Mouse (Mus musculus) embryonic facial prominence, embryonic 12.5 days (tissue): Measurements from ENCODE around the gene Kank1. TPM values are rescaled to one million over a fixed set of nuclear protein-coding genes. Genes with fewer than 3 reads are reported as not detected.

Experiments used
- ATAC-seq: fragments of 200-750 bp; cut with Nextera tagmentation; 2 replicates; pipeline ENCODE4 v1.8.0; 2017; ENCODE audit not compliant: insufficient number of reproducible peaks, insufficient read depth, low FRiP score, low TSS enrichment
- H3K27ac ChIP-seq: fragments of 300-500 bp; sonication (generic); 2 replicates; pipeline ENCODE4 v1.5.1; 2016; ENCODE audit warnings: mild to moderate bottlenecking
- H3K27me3 ChIP-seq: fragments of 300-500 bp; sonication (generic); 2 replicates; pipeline ENCODE4 v1.6.1; 2016; ENCODE audit warnings: mild to moderate bottlenecking, moderate library complexity
- H3K36me3 ChIP-seq: fragments of 300-500 bp; sonication (generic); 2 replicates; pipeline ENCODE4 v1.6.1; 2016; ENCODE audit warnings: mild to moderate bottlenecking
- H3K4me1 ChIP-seq: fragments of 300-500 bp; sonication (generic); 2 replicates; pipeline ENCODE4 v1.6.1; 2016
- H3K4me2 ChIP-seq: fragments of 300-500 bp; sonication (generic); replicated peaks from 2 replicates; pipeline ENCODE4 v1.6.1; 2016; ENCODE audit warnings: mild to moderate bottlenecking, moderate library complexity
- H3K4me3 ChIP-seq: fragments of 300-500 bp; sonication (generic); 2 replicates; pipeline ENCODE4 v1.5.1; 2016; ENCODE audit warnings: mild to moderate bottlenecking
- H3K9ac ChIP-seq: fragments of 300-500 bp; sonication (generic); 2 replicates; pipeline ENCODE4 v1.6.1; 2016; ENCODE audit warnings: mild to moderate bottlenecking, moderate library complexity
- H3K9me3 ChIP-seq: fragments of 300-500 bp; sonication (generic); 2 replicates; pipeline ENCODE4 v1.6.1; 2016; ENCODE audit warnings: mild to moderate bottlenecking, moderate library complexity
- WGBS: fragments of 180-500 bp; shearing (Covaris S2); methylation state at CpG from one replicate; pipeline ENCODE4 v1.1.7; 2016; 5-methylcytosine and 5-hydroxymethylcytosine counted together
- polyA plus RNA-seq: library from polyadenylated mRNA; unstranded; fragments of >200 nt; fragmentation: Nextera tagmentation; extraction: Ambion mirVana; gene quantifications from 2 replicates; pipeline ENCODE4 v1.2.1, GENCODE M21; 2016

Kank1 gene
- polyA plus RNA-seq, 1 experiment from 2014 or later: 27.6 TPM

- WGBS: 66% methylated on average over 7 of the region's 7 CpGs
Measured at GRCm38 (mm10) chr19:25324265-25324664, 87.5 kb downstream of the Kank1 start.

GRCm38 (mm10) chr19:25325113-25326001 is 88.6 kb downstream of the Kank1 start:
- Histone ChIP-seq H3K4me2 (no peak overlapping the region), H3K4me1 (peaks cover 4% of the 10 kb centered on the region; the same call in 1 of the 2 replicates), H3K27me3 (no peaks in the 10 kb centered on the region), H3K9me3 (no peaks in the 10 kb centered on the region), H3K27ac (no peak overlapping the region), H3K4me3 (no peak overlapping the region), H3K9ac (no peak overlapping the region), H3K36me3 (no peaks in the 10 kb centered on the region)
- WGBS: 60% methylated on average over 9 of the region's 9 CpGs
- no peak for ATAC-seq

More at GRCm38 (mm10) chr19:25324265-25324664, 87.5 kb downstream of the Kank1 start:
- Histone ChIP-seq H3K4me3 (no peak overlapping the region), H3K27me3 (no peaks in the 10 kb centered on the region), H3K4me1 (peaks cover 4% of the 10 kb centered on the region; the same call in 1 of the 2 replicates), H3K36me3 (no peaks in the 10 kb centered on the region), H3K9ac (no peak overlapping the region), H3K9me3 (no peaks in the 10 kb centered on the region), H3K27ac (no peak overlapping the region), H3K4me2 (no peak overlapping the region)
- no peak for ATAC-seq

DNA sequence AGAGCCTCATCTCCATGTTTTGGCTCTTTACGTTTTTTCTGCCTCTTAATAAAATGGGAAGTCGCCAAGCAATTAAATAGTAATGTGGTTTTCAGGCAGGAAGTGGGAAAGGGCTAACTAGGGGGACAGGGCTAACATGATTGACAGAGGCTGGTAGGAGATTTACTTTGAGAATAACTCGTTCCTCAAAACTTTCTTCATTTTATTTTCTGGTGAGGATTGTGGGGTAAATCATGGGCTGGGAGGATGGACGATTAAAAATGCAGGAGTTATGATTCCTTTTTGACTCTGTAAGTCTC is 89.2 kb downstream of the Kank1 start:
- Histone ChIP-seq H3K9ac (no peak overlapping the region), H3K4me2 (no peak overlapping the region), H3K4me1 (peaks cover 4% of the 10 kb centered on the region; the same call in 1 of the 2 replicates), H3K36me3 (no peaks in the 10 kb centered on the region), H3K4me3 (no peak overlapping the region), H3K9me3 (no peaks in the 10 kb centered on the region), H3K27me3 (no peaks in the 10 kb centered on the region), H3K27ac (no peak overlapping the region)
- WGBS: 65% methylated on average over 4 of the region's 4 CpGs
- ATAC-seq: no peak

GRCm38 (mm10) chr19:25327633-25328032 is 90.9 kb downstream of the Kank1 start:
- H3K4me3 ChIP-seq: no peak overlapping the region
- no peak for ATAC-seq
- peaks cover 4% of the 10 kb centered on the region; the same call in 1 of the 2 replicates for H3K4me1 ChIP-seq
- no peak overlapping the region for H3K4me2 ChIP-seq
- no peaks in the 10 kb centered on the region for H3K27me3 ChIP-seq
- H3K9me3 ChIP-seq: no peaks in the 10 kb centered on the region
- no peaks in the 10 kb centered on the region for H3K36me3 ChIP-seq
- 68% methylated on average over 6 of the region's 6 CpGs for WGBS
- H3K9ac ChIP-seq: no peak overlapping the region
- no peak overlapping the region for H3K27ac ChIP-seq

DNA sequence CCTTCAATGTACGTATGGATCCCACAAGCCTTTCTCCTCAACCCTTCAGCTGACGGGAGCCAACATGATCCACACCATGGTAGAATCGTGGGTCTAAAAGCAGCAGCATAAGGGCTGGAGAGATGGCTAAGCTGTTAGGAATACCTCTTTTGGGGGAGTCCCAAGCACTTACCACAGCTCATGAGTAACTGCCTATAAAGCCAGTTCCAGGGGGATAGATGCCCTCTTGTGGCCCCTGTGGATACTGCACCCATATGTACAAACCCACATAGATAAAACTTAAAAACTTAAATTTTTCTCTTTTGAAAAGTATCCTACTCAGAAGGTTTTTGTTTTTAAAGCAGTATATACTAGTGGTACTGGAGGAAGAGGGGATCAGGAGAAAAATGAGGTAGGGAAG is 97.6 kb downstream of the Kank1 start:
- Histone ChIP-seq H3K27me3 (no peaks in the 10 kb centered on the region), H3K9me3 (no peaks in the 10 kb centered on the region), H3K27ac (no peak overlapping the region), H3K4me2 (no peak overlapping the region), H3K36me3 (no peaks in the 10 kb centered on the region), H3K4me3 (no peak overlapping the region), H3K4me1 (no peaks in the 10 kb centered on the region), H3K9ac (no peak overlapping the region)
- no peak for ATAC-seq
- 56% methylated on average over 3 of the region's 3 CpGs for WGBS

GRCm38 (mm10) chr19:25336731-25337130 is 100.0 kb downstream of the Kank1 start:
- no peaks in the 10 kb centered on the region for H3K36me3 ChIP-seq
- WGBS: 87% methylated on average over 8 of the region's 8 CpGs
- no peak overlapping the region for H3K4me3 ChIP-seq
- H3K27ac ChIP-seq: no peak overlapping the region
- no peak for ATAC-seq
- H3K27me3 ChIP-seq: no peaks in the 10 kb centered on the region
- no peaks in the 10 kb centered on the region for H3K9me3 ChIP-seq
- no peaks in the 10 kb centered on the region for H3K4me1 ChIP-seq
- no peak overlapping the region for H3K9ac ChIP-seq
- H3K4me2 ChIP-seq: no peak overlapping the region

DNA sequence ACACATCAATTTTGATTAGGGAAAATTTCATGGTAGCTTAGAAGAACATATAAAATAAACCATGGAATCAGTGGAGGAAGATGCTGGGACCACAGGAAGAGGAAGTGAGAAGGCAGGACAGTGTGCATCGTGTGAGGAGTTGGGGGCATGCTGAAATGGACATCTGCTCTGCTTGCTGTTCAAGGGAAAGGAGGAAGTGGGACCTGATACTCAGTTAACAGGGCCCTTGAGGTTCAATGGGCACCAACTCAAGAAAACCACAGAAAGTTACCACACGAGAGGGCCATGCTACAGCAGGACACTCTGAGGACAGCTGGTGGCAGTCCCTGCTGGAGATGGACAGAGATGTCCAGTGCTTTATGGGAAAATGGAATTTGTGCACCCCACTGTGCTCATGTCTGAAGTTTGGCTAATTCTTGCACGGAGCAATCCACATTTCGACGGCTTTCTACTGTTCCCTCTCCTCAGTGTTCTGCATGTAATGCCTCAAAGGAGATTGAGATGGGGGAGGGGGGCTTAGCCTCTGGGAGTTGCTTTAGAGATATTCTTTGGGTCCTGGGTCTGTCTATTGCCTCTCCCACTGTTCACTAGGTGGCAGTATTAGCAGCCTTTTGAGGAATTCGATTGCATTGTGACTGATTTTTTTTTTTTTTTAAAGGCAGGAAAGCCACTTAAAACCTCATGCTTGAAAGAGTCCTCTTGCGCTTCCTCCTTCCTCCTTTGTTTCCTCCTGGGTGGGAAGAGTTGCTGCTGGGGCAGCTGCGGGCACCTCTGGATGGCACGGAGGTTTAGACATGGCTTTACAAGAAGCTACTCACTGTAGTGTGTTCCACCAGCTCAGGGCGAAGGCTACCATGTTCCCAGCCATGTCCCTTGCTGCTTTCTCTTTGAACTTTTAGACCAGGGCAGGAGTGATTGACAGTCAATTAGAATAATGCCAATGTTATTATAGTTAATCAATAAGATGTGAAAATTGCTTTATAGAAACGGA is 104.2 kb downstream of the Kank1 start:
- no peak overlapping the region for H3K4me2 ChIP-seq
- H3K4me1 ChIP-seq: 0 out of 2 replicates have a peak, but pooled peaks cover 7% of the 10 kb centered on the region
- H3K36me3 ChIP-seq: no peaks in the 10 kb centered on the region
- WGBS: 49% methylated on average over 11 of the region's 11 CpGs
- no peak overlapping the region for H3K27ac ChIP-seq
- H3K27me3 ChIP-seq: no peaks in the 10 kb centered on the region
- H3K9me3 ChIP-seq: no peaks in the 10 kb centered on the region
- ATAC-seq: peak; percentile 56; the same call in 1 of the 2 replicates
- H3K4me3 ChIP-seq: no peak overlapping the region
- H3K9ac ChIP-seq: no peak overlapping the region

GRCm38 (mm10) chr19:25342026-25342425 is 105.3 kb downstream of the Kank1 start:
- WGBS: 87% methylated on average over 5 of the region's 5 CpGs
- H3K4me2 ChIP-seq: no peak overlapping the region
- no peak overlapping the region for H3K27ac ChIP-seq
- ATAC-seq: no peak
- H3K9ac ChIP-seq: no peak overlapping the region
- H3K4me3 ChIP-seq: no peak overlapping the region
- H3K27me3 ChIP-seq: no peaks in the 10 kb centered on the region
- no peaks in the 10 kb centered on the region for H3K36me3 ChIP-seq
- no peaks in the 10 kb centered on the region for H3K9me3 ChIP-seq
- H3K4me1 ChIP-seq: 0 out of 2 replicates have a peak, but pooled peaks cover 7% of the 10 kb centered on the region

- no peak overlapping the region for H3K4me2 ChIP-seq
- no peaks in the 10 kb centered on the region for H3K36me3 ChIP-seq
- WGBS: 72% methylated on average over 16 of the region's 16 CpGs
- ATAC-seq: no peak
- 0 out of 2 replicates have a peak, but pooled peaks cover 7% of the 10 kb centered on the region for H3K4me1 ChIP-seq
- no peaks in the 10 kb centered on the region for H3K9me3 ChIP-seq
- H3K27me3 ChIP-seq: no peaks in the 10 kb centered on the region
- H3K27ac ChIP-seq: no peak overlapping the region
- no peak overlapping the region for H3K9ac ChIP-seq
- no peak overlapping the region for H3K4me3 ChIP-seq
Measured at GRCm38 (mm10) chr19:25343657-25344322, 107.0 kb downstream of the Kank1 start.

- no peaks in the 10 kb centered on the region for H3K36me3 ChIP-seq
- H3K9ac ChIP-seq: no peak overlapping the region
- H3K4me3 ChIP-seq: no peak overlapping the region
- H3K4me2 ChIP-seq: no peak overlapping the region
- ATAC-seq: no peak
- no peak overlapping the region for H3K27ac ChIP-seq
- WGBS: 66% methylated on average over 6 of the region's 6 CpGs
- H3K27me3 ChIP-seq: no peaks in the 10 kb centered on the region
- H3K9me3 ChIP-seq: no peaks in the 10 kb centered on the region
- 0 out of 2 replicates have a peak, but pooled peaks cover 7% of the 10 kb centered on the region for H3K4me1 ChIP-seq
Measured at GRCm38 (mm10) chr19:25344371-25344770, 107.6 kb downstream of the Kank1 start.

GRCm38 (mm10) chr19:25345972-25346371 is 109.2 kb downstream of the Kank1 start:
- Histone ChIP-seq H3K9ac (no peak overlapping the region), H3K9me3 (no peaks in the 10 kb centered on the region), H3K27me3 (no peaks in the 10 kb centered on the region), H3K4me1 (0 out of 2 replicates have a peak, but pooled peaks cover 7% of the 10 kb centered on the region), H3K4me3 (no peak overlapping the region), H3K27ac (no peak overlapping the region), H3K4me2 (no peak overlapping the region), H3K36me3 (no peaks in the 10 kb centered on the region)
- WGBS: 88% methylated on average over 5 of the region's 5 CpGs
- ATAC-seq: no peak
